Mouse (Mus musculus): ENCODE measurements around the gene Cypt1.

The Cypt1 gene

DNA sequence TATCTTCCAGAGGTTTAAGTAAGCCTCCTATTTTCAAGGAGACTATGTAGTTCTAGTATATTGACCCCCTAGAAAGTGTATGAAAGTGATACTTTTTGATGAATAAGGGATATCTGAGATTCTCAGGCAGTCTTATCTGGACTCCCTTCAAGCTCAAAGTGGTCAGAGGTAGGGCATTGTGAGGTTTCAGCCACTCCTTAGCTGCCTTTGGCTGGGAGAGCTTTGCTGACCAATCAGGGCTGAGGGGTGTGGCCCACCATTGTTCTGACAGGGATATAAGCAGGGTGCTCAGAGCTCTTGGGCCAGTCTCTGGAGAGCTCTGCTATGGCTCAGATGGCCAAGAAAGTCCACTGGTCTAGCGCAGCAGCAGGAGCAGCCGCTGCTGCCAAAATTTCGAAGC, at the start of gene Cypt1:
Gene Cypt1, plus strand, starts transcription at position 301 of the 400 bp plus-strand sequence.
- no peak for DNase-seq (ENCODE audit: low spot score)

DNA sequence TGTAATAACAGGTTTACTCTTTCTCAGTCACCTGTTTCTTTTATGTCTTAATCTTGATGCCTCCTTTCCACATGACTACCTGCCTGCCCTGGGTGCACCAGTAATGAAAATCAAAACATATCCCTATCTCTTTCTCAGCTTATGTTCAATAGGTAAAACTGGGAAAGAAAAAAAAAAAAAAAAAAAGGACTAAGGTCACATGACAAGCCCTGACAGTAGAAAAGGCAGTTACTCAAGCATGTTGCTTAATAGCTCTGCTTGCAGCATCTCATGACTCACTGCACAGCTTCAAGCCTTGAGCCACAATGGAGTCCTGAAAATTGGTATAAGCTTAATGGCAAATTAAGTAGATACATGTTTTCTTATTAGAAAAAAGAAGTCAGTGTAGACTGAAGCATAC, 24.1 kb downstream of the Cypt1 start:
- DNase-seq (ENCODE audit: low spot score): no peak

DNA sequence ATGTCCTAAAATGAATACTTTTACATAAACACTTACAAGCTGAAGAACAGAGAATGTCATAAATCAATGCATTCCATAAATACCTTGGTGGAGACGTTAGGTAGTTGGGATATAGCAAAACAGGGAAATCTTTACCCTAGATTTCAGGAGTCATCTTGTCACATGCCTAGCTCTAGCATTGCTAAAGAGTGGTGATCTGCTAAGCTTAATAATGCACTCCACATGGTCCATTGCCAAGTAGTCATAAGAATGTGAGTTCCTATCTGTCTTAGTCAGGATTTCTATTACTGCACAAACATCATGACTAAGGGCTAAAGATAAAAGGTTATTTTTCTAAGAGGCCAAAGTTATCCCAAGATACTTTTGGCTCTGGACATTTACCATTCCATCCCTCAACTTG, 34.4 kb downstream of the Cypt1 start:
- DNase-seq (ENCODE audit: low spot score): no peak

DNA sequence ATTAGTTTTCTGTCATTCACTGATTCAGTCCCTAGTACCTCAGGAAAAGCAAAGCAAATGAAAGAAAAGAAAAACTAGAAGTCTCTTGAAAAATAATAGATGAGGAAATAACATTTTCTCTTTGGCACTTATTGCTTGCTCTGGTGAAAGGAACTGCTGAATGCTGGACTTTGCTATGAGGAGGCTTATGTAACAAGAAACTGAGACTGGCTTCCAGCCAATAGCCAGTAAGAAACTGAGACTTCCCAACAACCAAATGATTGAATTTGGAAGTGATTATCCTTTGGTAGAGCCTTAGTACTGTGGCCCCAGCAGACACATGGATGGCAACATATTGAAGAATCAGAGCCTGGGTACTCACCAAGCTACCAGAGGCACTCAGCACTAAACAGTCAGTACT, 35.8 kb downstream of the Cypt1 start:
- DNase-seq (ENCODE audit: low spot score): no peak
